Comparison of ENCODE assay signal across 32 mouse cellular contexts in genomic region chr16:36316111-36316510, GRCm38 (mm10). TPM values are rescaled to one million over a fixed set of nuclear protein-coding genes. Genes with fewer than 3 reads are reported as not detected.
"Had no signal": no experiment of that assay in that cellular context is flagged by ENCODE, and none has a peak within 500 bp of the region (broad histone marks: within the 10 kb centered on the region; RNA-seq: fewer than 3 reads in every experiment).

No protein-coding gene starts in this region.

RNA-seq across cellular contexts. Expression of gene BC117090, which starts 18.0 kb away (rescaled TPM):
- total RNA-seq: left cerebral cortex, postnatal 10 days; left cerebral cortex, postnatal 14 days; left cerebral cortex, postnatal 25 days; left cerebral cortex, postnatal 36 days; left cerebral cortex, postnatal 4 days; liver, adult 2 months; megakaryocyte progenitor cell, adult 5-6 weeks; megakaryocyte, adult 5-6 weeks; megakaryocyte-erythroid progenitor cell, adult 5-6 weeks; midbrain, postnatal 0 days; monocyte, adult 5-6 weeks had no signal
- polyA plus RNA-seq: limb, embryonic 10.5 days; limb, embryonic 11.5 days; limb, embryonic 12.5 days; limb, embryonic 13.5 days; liver, adult 2 months; liver, embryonic 11.5 days; liver, embryonic 12.5 days; lung, adult 2 months; lung, embryonic 14.5 days; lung, embryonic 15.5 days; lung, embryonic 16.5 days; macrophage; midbrain, embryonic 10.5 days; midbrain, embryonic 11.5 days; midbrain, embryonic 12.5 days; midbrain, embryonic 13.5 days; midbrain, embryonic 14.5 days; midbrain, embryonic 15.5 days; midbrain, embryonic 16.5 days; midbrain, postnatal 0 days; myocyte; neural tube, embryonic 11.5 days; neural tube, embryonic 12.5 days had no signal

RNA-seq across cellular contexts. Expression of gene Stfa1, which starts 39.4 kb away (rescaled TPM):
- total RNA-seq: left cerebral cortex, postnatal 10 days; left cerebral cortex, postnatal 14 days; left cerebral cortex, postnatal 25 days; left cerebral cortex, postnatal 36 days; left cerebral cortex, postnatal 4 days; liver, adult 2 months; megakaryocyte-erythroid progenitor cell, adult 5-6 weeks; monocyte, adult 5-6 weeks had no signal
- polyA plus RNA-seq: liver, adult 2 months; lung, adult 2 months; macrophage; midbrain, embryonic 14.5 days; myocyte had no signal

RNA-seq across cellular contexts. Expression of gene BC100530, which starts 51.4 kb away (rescaled TPM):
- total RNA-seq: left cerebral cortex, postnatal 10 days; left cerebral cortex, postnatal 14 days; left cerebral cortex, postnatal 25 days; left cerebral cortex, postnatal 36 days; left cerebral cortex, postnatal 4 days; liver, adult 2 months; megakaryocyte-erythroid progenitor cell, adult 5-6 weeks; monocyte, adult 5-6 weeks had no signal
- polyA plus RNA-seq: liver, adult 2 months; lung, adult 2 months; lung, embryonic 14.5 days; macrophage; midbrain, embryonic 10.5 days; midbrain, embryonic 13.5 days; myocyte had no signal
